Mouse (Mus musculus) limb, embryonic 10.5 days (tissue): ENCODE results near the gene Nxpe5. TPM values are rescaled to one million over a fixed set of nuclear protein-coding genes. Genes with fewer than 3 reads are reported as not detected.

Experiments used
- DNase-seq: peaks from one replicate; pipeline ENCODE4 v3.0.0-alpha.2; 2017; ENCODE audit warnings: low spot score
- H3K27ac ChIP-seq: fragments of 300-500 bp; sonication (generic); 2 replicates; pipeline ENCODE4 v1.5.1; 2016; ENCODE audit warnings: mild to moderate bottlenecking
- H3K27me3 ChIP-seq: fragments of 300-500 bp; sonication (generic); 2 replicates; pipeline ENCODE4 v1.6.1; 2016; ENCODE audit warnings: low read depth, mild to moderate bottlenecking; ENCODE audit not compliant: poor library complexity, severe bottlenecking
- H3K36me3 ChIP-seq: fragments of 300-500 bp; sonication (generic); 2 replicates; pipeline ENCODE4 v1.6.1; 2016; ENCODE audit warnings: mild to moderate bottlenecking, moderate library complexity
- H3K4me1 ChIP-seq: fragments of 300-500 bp; sonication (generic); 2 replicates; pipeline ENCODE4 v1.6.1; 2016
- H3K4me3 ChIP-seq: fragments of 300-500 bp; sonication (generic); 2 replicates; pipeline ENCODE4 v1.5.1; 2016; ENCODE audit warnings: mild to moderate bottlenecking, moderate library complexity
- H3K9me3 ChIP-seq: fragments of 300-500 bp; sonication (generic); replicated peaks from 2 replicates; pipeline ENCODE4 v1.6.1; 2016; ENCODE audit warnings: mild to moderate bottlenecking
- WGBS: fragments of 180-500 bp; shearing (Covaris S2); methylation state at CpG from one replicate; pipeline ENCODE4 v1.1.7; 2016; 5-methylcytosine and 5-hydroxymethylcytosine counted together
- polyA plus RNA-seq: library from polyadenylated mRNA; unstranded; fragments of >200 nt; fragmentation: Nextera tagmentation; extraction: Ambion mirVana; gene quantifications from 2 replicates; pipeline ENCODE4 v1.2.1, GENCODE M21; 2016

Gene Nxpe5
- polyA plus RNA-seq, 1 experiment from 2014 or later: not detected

DNA sequence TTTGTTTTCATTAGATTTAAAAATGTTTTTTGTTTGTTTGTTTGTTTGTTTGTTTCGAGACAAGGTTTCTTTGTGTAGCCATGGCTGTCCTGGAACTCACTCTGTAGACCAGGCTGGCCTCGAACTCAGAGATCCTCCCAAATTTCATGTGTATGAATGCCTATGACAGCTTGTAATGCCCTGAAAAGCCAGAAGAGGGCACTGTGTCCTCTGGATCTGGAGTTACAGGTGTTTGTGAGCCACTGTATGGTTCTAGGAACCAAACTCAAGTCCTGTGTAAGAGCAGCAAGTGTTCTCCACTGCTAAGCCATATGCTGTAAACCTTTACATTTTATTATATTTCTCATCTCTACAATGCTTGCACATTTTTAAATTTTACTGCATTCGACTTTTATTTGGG, 62.2 kb downstream of the Nxpe5 start:
- Histone ChIP-seq H3K9me3 (no peaks in the 10 kb centered on the region), H3K4me3 (no peak overlapping the region), H3K4me1 (no peaks in the 10 kb centered on the region), H3K27ac (no peak overlapping the region), H3K27me3 (no peaks in the 10 kb centered on the region), H3K36me3 (no peaks in the 10 kb centered on the region)
- WGBS: 80% methylated on average over 3 of the region's 3 CpGs
- DNase-seq: no peak

DNA sequence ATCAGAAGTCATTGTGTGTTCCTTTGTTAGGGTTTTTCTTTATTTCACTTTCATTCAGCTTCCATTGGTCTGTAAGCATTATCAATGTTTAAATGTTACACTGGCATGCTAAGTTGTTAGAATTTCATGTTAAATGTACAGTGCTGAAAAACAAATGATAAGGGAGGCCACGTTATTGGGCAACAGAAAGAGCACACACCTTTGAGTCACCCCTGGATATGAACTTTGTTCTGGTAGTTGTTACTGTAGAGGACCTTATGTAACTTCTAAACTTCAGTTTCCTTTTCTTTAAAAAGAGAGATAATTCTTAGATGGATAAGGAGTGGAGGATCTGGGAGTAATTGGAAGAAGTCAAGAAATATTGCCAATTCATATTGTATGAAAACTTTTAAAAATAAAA, 65.9 kb downstream of the Nxpe5 start:
- no peak overlapping the region for H3K4me3 ChIP-seq
- DNase-seq: no peak
- 76% methylated on average over 1 of the region's 1 CpGs for WGBS
- H3K27me3 ChIP-seq: no peaks in the 10 kb centered on the region
- H3K27ac ChIP-seq: no peak overlapping the region
- no peaks in the 10 kb centered on the region for H3K36me3 ChIP-seq
- no peaks in the 10 kb centered on the region for H3K9me3 ChIP-seq
- no peaks in the 10 kb centered on the region for H3K4me1 ChIP-seq

DNA sequence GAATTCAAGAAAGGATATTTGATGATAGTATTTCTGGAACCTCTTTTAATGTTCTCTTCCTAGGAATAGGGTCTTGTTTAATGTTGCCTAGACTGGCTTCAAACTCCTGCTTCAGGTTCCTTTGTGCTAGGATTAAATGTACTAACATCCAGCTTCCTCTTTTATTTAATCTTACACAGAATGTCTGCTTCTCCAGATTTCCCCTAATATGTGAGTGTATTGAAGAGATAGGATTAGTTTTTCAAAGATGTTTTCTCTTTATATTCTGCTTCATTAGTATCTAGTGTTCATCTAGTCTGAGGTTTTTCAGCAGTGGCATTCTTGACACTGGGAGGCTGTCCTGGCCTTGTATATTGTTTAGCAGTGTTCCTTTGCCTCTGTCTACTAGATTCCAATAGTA, 68.5 kb downstream of the Nxpe5 start:
- DNase-seq: no peak
- Histone ChIP-seq H3K36me3 (no peaks in the 10 kb centered on the region), H3K4me1 (no peaks in the 10 kb centered on the region), H3K4me3 (no peak overlapping the region), H3K27me3 (no peaks in the 10 kb centered on the region), H3K27ac (no peak overlapping the region), H3K9me3 (no peaks in the 10 kb centered on the region)

DNA sequence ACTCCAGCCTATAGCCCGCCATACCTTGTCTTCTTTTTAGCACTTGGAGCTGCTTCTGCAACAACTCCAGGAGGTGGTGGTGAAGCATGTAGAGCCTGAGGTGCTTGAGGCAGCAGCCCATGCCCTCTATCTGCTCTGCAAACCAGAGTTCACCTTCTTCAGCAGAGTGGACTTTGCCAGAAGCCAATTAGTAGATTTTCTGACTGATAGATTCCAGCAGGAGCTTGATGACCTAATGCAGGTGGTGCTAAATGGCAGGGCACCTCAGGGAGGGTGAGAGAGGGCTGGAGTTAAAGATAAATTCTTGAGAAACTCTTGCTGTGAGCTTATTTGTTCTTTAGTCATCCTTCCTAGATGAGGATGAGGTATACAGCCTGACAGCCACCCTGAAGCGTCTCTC, 73.9 kb downstream of the Nxpe5 start:
- Histone ChIP-seq H3K36me3 (no peaks in the 10 kb centered on the region), H3K9me3 (no peaks in the 10 kb centered on the region), H3K27ac (no peak overlapping the region), H3K4me3 (no peak overlapping the region), H3K4me1 (no peaks in the 10 kb centered on the region), H3K27me3 (no peaks in the 10 kb centered on the region)
- 81% methylated on average over 2 of the region's 2 CpGs for WGBS
- no peak for DNase-seq

Other genes with a start within 250 kb of the Nxpe5 start
- not detected in 2 replicates for gene Azgp1, start 244.4 kb upstream of the Nxpe5 start, polyA plus RNA-seq
- not detected in 2 replicates for gene Smok3a, start 204.6 kb upstream of the Nxpe5 start, polyA plus RNA-seq
- not detected in 2 replicates for gene Smok3b, start 204.5 kb upstream of the Nxpe5 start, polyA plus RNA-seq
- not detected in 2 replicates for gene Smok3c, start 172.7 kb upstream of the Nxpe5 start, polyA plus RNA-seq
- gene Zkscan1, start 140.8 kb upstream of the Nxpe5 start, polyA plus RNA-seq: 24.5 and 29.4 TPM in 2 replicates
- 87.1 and 97.2 TPM in 2 replicates for gene Zscan21, start 109.0 kb upstream of the Nxpe5 start, polyA plus RNA-seq
- gene Zfp113, start 70.2 kb upstream of the Nxpe5 start, polyA plus RNA-seq: 29.7 and 36.3 TPM in 2 replicates
- 381 and 386 TPM in 2 replicates for gene Cops6, start 64.8 kb upstream of the Nxpe5 start, polyA plus RNA-seq
- gene Ap4m1, start 53.9 kb upstream of the Nxpe5 start, polyA plus RNA-seq: 26.4 and 32.0 TPM in 2 replicates
- gene Mcm7, start 53.5 kb upstream of the Nxpe5 start, polyA plus RNA-seq: 384 and 399 TPM in 2 replicates
- gene Taf6, start 38.4 kb upstream of the Nxpe5 start, polyA plus RNA-seq: 133 and 145 TPM in 2 replicates
- 54.6 and 60.4 TPM in 2 replicates for gene Cnpy4, start 38.4 kb upstream of the Nxpe5 start, polyA plus RNA-seq
- 6.6 and 9.5 TPM in 2 replicates for gene Mblac1, start 31.6 kb upstream of the Nxpe5 start, polyA plus RNA-seq
- gene Lamtor4, start 29.6 kb downstream of the Nxpe5 start, polyA plus RNA-seq: 35.4 and 39.7 TPM in 2 replicates
- gene BC037034, start 38.1 kb downstream of the Nxpe5 start, polyA plus RNA-seq: 5.4 and 6.3 TPM in 2 replicates
- 3.3 and 3.7 TPM in 2 replicates for gene Gal3st4, start 46.9 kb downstream of the Nxpe5 start, polyA plus RNA-seq
- 0.08 and 0.18 TPM in 2 replicates for gene Gm43720, start 54.1 kb downstream of the Nxpe5 start, polyA plus RNA-seq
- 36.5 and 54.3 TPM in 2 replicates for gene Gpc2, start 54.1 kb downstream of the Nxpe5 start, polyA plus RNA-seq
- gene Stag3, start 54.3 kb downstream of the Nxpe5 start, polyA plus RNA-seq: 4.7 and 6.7 TPM in 2 replicates
- gene Pvrig, start 116.1 kb downstream of the Nxpe5 start, polyA plus RNA-seq: not detected in 2 replicates
- gene Zfp157, start 215.6 kb downstream of the Nxpe5 start, polyA plus RNA-seq: 34.5 and 45.1 TPM in 2 replicates